Mouse (Mus musculus) embryo, embryonic 11.5 days (tissue): ENCODE data around the gene Smc6.
A peak's percentile ranks its signal among the peaks of the same experiment; 100 is the strongest.

Source experiments
- DNase-seq: peaks from one replicate; pipeline ENCODE4 v3.0.0-alpha.2; 2012; ENCODE audit warnings: low read depth, low spot score

Gene Smc6

GRCm38 (mm10) chr12:11265382-11266281 is at the start of gene Smc6, which contains the start of gene Gen1:
Gene Smc6, plus strand, starts transcription at chr12:11265886.
Gene Gen1, minus strand, starts transcription at chr12:11265801.
- peak; percentile 97 for DNase-seq

GRCm38 (mm10) chr12:11216454-11216853 is 49.2 kb upstream of the Smc6 start:
- DNase-seq = no peak

- DNase-seq = no peak
Observed at GRCm38 (mm10) chr12:11217726-11218250, 47.9 kb upstream of the Smc6 start.

GRCm38 (mm10) chr12:11221524-11222330 is 44.0 kb upstream of the Smc6 start:
- peak; percentile 26 for DNase-seq

GRCm38 (mm10) chr12:11222566-11222965 is 43.1 kb upstream of the Smc6 start:
- DNase-seq = no peak

GRCm38 (mm10) chr12:11223090-11223489 is 42.6 kb upstream of the Smc6 start:
- DNase-seq = no peak

GRCm38 (mm10) chr12:11224722-11225121 is 41.0 kb upstream of the Smc6 start:
- DNase-seq = no peak

GRCm38 (mm10) chr12:11226123-11226522 is 39.6 kb upstream of the Smc6 start:
- no peak for DNase-seq

- DNase-seq = no peak
Observed at GRCm38 (mm10) chr12:11226529-11227268, 39.0 kb upstream of the Smc6 start.

- DNase-seq = no peak
Observed at GRCm38 (mm10) chr12:11230267-11230666, 35.4 kb upstream of the Smc6 start.

GRCm38 (mm10) chr12:11235996-11236395 is 29.7 kb upstream of the Smc6 start:
- no peak for DNase-seq

- no peak for DNase-seq
Observed at GRCm38 (mm10) chr12:11247460-11247859, 18.2 kb upstream of the Smc6 start.

- DNase-seq = no peak
Observed at GRCm38 (mm10) chr12:11250322-11250721, 15.4 kb upstream of the Smc6 start.

- peak; percentile 9 for DNase-seq
Observed at GRCm38 (mm10) chr12:11264895-11265294, 791 bp upstream of the Smc6 start.

GRCm38 (mm10) chr12:11266282-11266985 is 748 bp downstream of the Smc6 start:
- peak; percentile 17 for DNase-seq

- no peak for DNase-seq
Observed at GRCm38 (mm10) chr12:11267030-11267429, 1.3 kb downstream of the Smc6 start.

GRCm38 (mm10) chr12:11272568-11272967 is 6.9 kb downstream of the Smc6 start:
- DNase-seq = no peak

GRCm38 (mm10) chr12:11273185-11273584 is 7.5 kb downstream of the Smc6 start:
- no peak for DNase-seq

- DNase-seq = no peak
Observed at GRCm38 (mm10) chr12:11276632-11277031, 10.9 kb downstream of the Smc6 start.

GRCm38 (mm10) chr12:11277207-11277606 is 11.5 kb downstream of the Smc6 start:
- no peak for DNase-seq

GRCm38 (mm10) chr12:11279886-11280285 is 14.2 kb downstream of the Smc6 start:
- DNase-seq = no peak
